Mouse (Mus musculus) right cerebral cortex, postnatal 4 days (tissue): ENCODE data around the gene Aspg.
A peak's percentile ranks its signal among the peaks of the same experiment; 100 is the strongest.

Experiments
- DNase-seq: peaks from one replicate; pipeline ENCODE4 v3.0.0-alpha.2; 2022

The Aspg gene

GRCm38 (mm10) chr12:112117006-112117405 lies 10.5 kb downstream of the Aspg start:
- no peak for DNase-seq

- no peak for DNase-seq
Measured at GRCm38 (mm10) chr12:112117649-112118048, 11.2 kb downstream of the Aspg start.

- DNase-seq, result no peak
Measured at GRCm38 (mm10) chr12:112121188-112121587, 14.7 kb downstream of the Aspg start.

- no peak for DNase-seq
Measured at GRCm38 (mm10) chr12:112125903-112126302, 19.4 kb downstream of the Aspg start.

GRCm38 (mm10) chr12:112126931-112127635 lies 20.6 kb downstream of the Aspg start:
- DNase-seq, result no peak

GRCm38 (mm10) chr12:112128526-112128925 lies 22.0 kb downstream of the Aspg start:
- DNase-seq, result no peak

- DNase-seq, result no peak
Measured at GRCm38 (mm10) chr12:112129300-112129856, 22.9 kb downstream of the Aspg start.

GRCm38 (mm10) chr12:112130161-112130860 lies 23.8 kb downstream of the Aspg start:
- peak; percentile 38 for DNase-seq

- DNase-seq, result no peak
Measured at GRCm38 (mm10) chr12:112130957-112131356, 24.5 kb downstream of the Aspg start.

GRCm38 (mm10) chr12:112140231-112140630 lies 33.8 kb downstream of the Aspg start:
- DNase-seq, result no peak

GRCm38 (mm10) chr12:112140745-112141144 lies 34.3 kb downstream of the Aspg start:
- DNase-seq, result no peak

GRCm38 (mm10) chr12:112141300-112141699 lies 34.8 kb downstream of the Aspg start:
- DNase-seq, result no peak

- peak; percentile 58 for DNase-seq
Measured at GRCm38 (mm10) chr12:112143116-112143832, 36.8 kb downstream of the Aspg start.

- DNase-seq, result peak; percentile 55
Measured at GRCm38 (mm10) chr12:112143833-112144201, 37.3 kb downstream of the Aspg start.

- DNase-seq, result no peak
Measured at GRCm38 (mm10) chr12:112144377-112145115, 38.1 kb downstream of the Aspg start.

- DNase-seq, result peak; percentile 93
Measured at GRCm38 (mm10) chr12:112145211-112145874, 38.9 kb downstream of the Aspg start.

- peak; percentile 73 for DNase-seq
Measured at GRCm38 (mm10) chr12:112145875-112146651, 39.6 kb downstream of the Aspg start, which contains the start of gene Kif26a. Gene Kif26a, plus strand, starts transcription at chr12:112146208.

GRCm38 (mm10) chr12:112147365-112147764 lies 40.9 kb downstream of the Aspg start:
- no peak for DNase-seq

- DNase-seq, result no peak
Measured at GRCm38 (mm10) chr12:112150011-112150410, 43.5 kb downstream of the Aspg start.

- no peak for DNase-seq
Measured at GRCm38 (mm10) chr12:112151244-112151979, 44.9 kb downstream of the Aspg start.

- DNase-seq, result no peak
Measured at GRCm38 (mm10) chr12:112151980-112152362, 45.5 kb downstream of the Aspg start.
